Mouse (Mus musculus) Muller cell, postnatal 12 days (primary cell): ENCODE data around the gene Nfic.

Experiments
- DNase-seq: peaks from one replicate; pipeline ENCODE4 v3.0.0-alpha.2; 2015; ENCODE audit errors: inconsistent ontology term

The Nfic gene

GRCm38 (mm10) chr10:81383802-81384604 lies 71.4 kb downstream of the Nfic start, which contains the start of the genes Dohh and Gm48551:
Gene Dohh (plus strand): TSS chr10:81384428.
Gene Gm48551 (plus strand): TSS chr10:81384466.
- peak; percentile 98 for DNase-seq

- DNase-seq: no peak
Observed at GRCm38 (mm10) chr10:81382039-81382438, 73.4 kb downstream of the Nfic start.

GRCm38 (mm10) chr10:81379809-81380378 lies 75.5 kb downstream of the Nfic start:
- DNase-seq: no peak

- DNase-seq: no peak
Observed at GRCm38 (mm10) chr10:81379183-81379553, 76.3 kb downstream of the Nfic start.

- DNase-seq: peak; percentile 100
Observed at GRCm38 (mm10) chr10:81378553-81379182, 76.8 kb downstream of the Nfic start.

GRCm38 (mm10) chr10:81377793-81378552 lies 77.5 kb downstream of the Nfic start, which contains the start of gene Fzr1:
Gene Fzr1 (minus strand): TSS chr10:81378516.
- no peak for DNase-seq

GRCm38 (mm10) chr10:81377362-81377664 lies 78.1 kb downstream of the Nfic start:
- no peak for DNase-seq

- DNase-seq: no peak
Observed at GRCm38 (mm10) chr10:81376561-81377361, 78.7 kb downstream of the Nfic start.

- DNase-seq: no peak
Observed at GRCm38 (mm10) chr10:81375322-81375721, 80.1 kb downstream of the Nfic start.

GRCm38 (mm10) chr10:81367207-81367495 lies 88.3 kb downstream of the Nfic start:
- no peak for DNase-seq

- DNase-seq: no peak
Observed at GRCm38 (mm10) chr10:81366477-81367206, 88.8 kb downstream of the Nfic start.

- no peak for DNase-seq
Observed at GRCm38 (mm10) chr10:81365672-81366476, 89.6 kb downstream of the Nfic start, which contains the start of gene 4930404N11Rik. Gene 4930404N11Rik (minus strand): TSS chr10:81365816.

- DNase-seq: no peak
Observed at GRCm38 (mm10) chr10:81365073-81365472, 90.4 kb downstream of the Nfic start.

GRCm38 (mm10) chr10:81364666-81365065 lies 90.8 kb downstream of the Nfic start:
- no peak for DNase-seq

GRCm38 (mm10) chr10:81363436-81364346 lies 91.7 kb downstream of the Nfic start:
- no peak for DNase-seq

- DNase-seq: no peak
Observed at GRCm38 (mm10) chr10:81362336-81362949, 93.0 kb downstream of the Nfic start.

- no peak for DNase-seq
Observed at GRCm38 (mm10) chr10:81360721-81361120, 94.7 kb downstream of the Nfic start.

GRCm38 (mm10) chr10:81358841-81359240 lies 96.6 kb downstream of the Nfic start:
- no peak for DNase-seq
